Mouse (Mus musculus) midbrain, embryonic 14.5 days (tissue): ENCODE measurements around the gene 2410141K09Rik. TPM values are rescaled to one million over a fixed set of nuclear protein-coding genes. Genes with fewer than 3 reads are reported as not detected.
"Not testable (repeated sequence)": the region's sequence is repeated elsewhere in the genome, so short reads cannot be mapped to it uniquely, and the experiment has no call there.

Experiments used
- ATAC-seq: fragments of 200-750 bp; cut with Nextera tagmentation; 2 replicates; pipeline ENCODE4 v1.8.0; 2017; ENCODE audit warnings: moderate number of reproducible peaks, moderate library complexity; ENCODE audit not compliant: low FRiP score, low TSS enrichment
- DNase-seq: peaks from one replicate; pipeline ENCODE4 v3.0.0-alpha.2; 2015
- H3K27ac ChIP-seq: fragments of 300-500 bp; sonication (generic); replicated peaks from 2 replicates; pipeline ENCODE4 v1.5.1; 2014; ENCODE audit warnings: mild to moderate bottlenecking, low read depth, low read length, moderate library complexity
- H3K27me3 ChIP-seq: fragments of 300-500 bp; sonication (generic); 2 replicates; pipeline ENCODE4 v1.6.1; 2014; ENCODE audit warnings: low read length, control low read depth, mixed read lengths; ENCODE audit not compliant: control insufficient read depth, insufficient read depth
- H3K36me3 ChIP-seq: fragments of 300-500 bp; sonication (generic); 2 replicates; pipeline ENCODE4 v1.6.1; 2014; ENCODE audit warnings: low read length, control low read depth; ENCODE audit not compliant: control insufficient read depth, insufficient read depth
- H3K4me1 ChIP-seq: fragments of 300-500 bp; sonication (generic); 2 replicates; pipeline ENCODE4 v1.6.1; 2014; ENCODE audit warnings: mild to moderate bottlenecking, antibody characterized with exemption, low read length, control low read depth; ENCODE audit not compliant: control insufficient read depth, insufficient read depth
- H3K4me2 ChIP-seq: fragments of 300-500 bp; sonication (generic); 2 replicates; pipeline ENCODE4 v1.6.1; 2014; ENCODE audit warnings: mild to moderate bottlenecking, low read length, moderate library complexity
- H3K4me3 ChIP-seq: fragments of 300-500 bp; sonication (generic); replicated peaks from 2 replicates; pipeline ENCODE4 v1.5.1; 2014; ENCODE audit warnings: low read depth, low read length
- H3K9ac ChIP-seq: fragments of 300-500 bp; sonication (generic); replicated peaks from 2 replicates; pipeline ENCODE4 v1.6.1; 2014; ENCODE audit warnings: mild to moderate bottlenecking, low read length, moderate library complexity
- H3K9me3 ChIP-seq: fragments of 300-500 bp; sonication (generic); 2 replicates; pipeline ENCODE4 v1.6.1; 2016; ENCODE audit warnings: low read length, control low read depth, mixed read lengths; ENCODE audit not compliant: control insufficient read depth
- WGBS: fragments of 180-500 bp; shearing (Covaris S2); extraction: QIAGEN DNeasy Blood & Tissue Kit; methylation state at CpG from one replicate; pipeline ENCODE4 v1.1.7; 2014; 5-methylcytosine and 5-hydroxymethylcytosine counted together
- polyA plus RNA-seq: library from polyadenylated mRNA; unstranded; fragments of >200 nt; fragmentation: Nextera tagmentation; extraction: Ambion mirVana; gene quantifications from 2 replicates; pipeline ENCODE4 v1.2.1, GENCODE M21; 2014

Gene 2410141K09Rik
- not detected in 2 replicates for polyA plus RNA-seq

GRCm38 (mm10) chr13:66441018-66441417 lies at the start of gene 2410141K09Rik:
2410141K09Rik (minus strand) TSS chr13:66441118.
- H3K9ac ChIP-seq, DNase-seq, H3K4me2 ChIP-seq, H3K27me3 ChIP-seq, H3K4me1 ChIP-seq, H3K9me3 ChIP-seq, H3K4me3 ChIP-seq, ATAC-seq, H3K36me3 ChIP-seq, H3K27ac ChIP-seq: not testable (repeated sequence)
- no CpG with 5 or more reads among the region's 6 CpGs for WGBS

GRCm38 (mm10) chr13:66426858-66427257 lies 14.1 kb downstream of the 2410141K09Rik start:
- no CpG with 5 or more reads among the region's 5 CpGs for WGBS
- not testable (repeated sequence) for H3K27me3 ChIP-seq, H3K9ac ChIP-seq, DNase-seq, H3K4me3 ChIP-seq, H3K4me1 ChIP-seq, H3K27ac ChIP-seq, H3K36me3 ChIP-seq, H3K9me3 ChIP-seq, ATAC-seq, H3K4me2 ChIP-seq

- not testable (repeated sequence) for H3K27me3 ChIP-seq, DNase-seq, H3K27ac ChIP-seq, H3K4me3 ChIP-seq, H3K9ac ChIP-seq, H3K9me3 ChIP-seq, H3K36me3 ChIP-seq, ATAC-seq, H3K4me1 ChIP-seq, H3K4me2 ChIP-seq
- WGBS, result no CpG with 5 or more reads among the region's 2 CpGs
These were observed 26.0 kb downstream of the 2410141K09Rik start for GRCm38 (mm10) chr13:66414962-66415361.

Other genes starting within 250 kb of the 2410141K09Rik start
- gene Gm10772, start 213.5 kb downstream of the 2410141K09Rik start, polyA plus RNA-seq, result not detected in 2 replicates